Mouse (Mus musculus) G1E (cell line): ENCODE results near the gene Ptprj. TPM values are rescaled to one million over a fixed set of nuclear protein-coding genes. Genes with fewer than 3 reads are reported as not detected.

ENCODE experiments used
- ATAC-seq: 2 replicates; pipeline ENCODE4 v1.8.0; 2016; ENCODE audit warnings: mild to moderate bottlenecking; ENCODE audit not compliant: insufficient number of reproducible peaks, poor library complexity, low FRiP score, severe bottlenecking; ENCODE audit errors: extremely low read depth
- DNase-seq: peaks from one replicate; pipeline ENCODE4 v3.0.0; 2012; ENCODE audit warnings: low spot score
- H3K27me3 ChIP-seq: 2 replicates; pipeline ENCODE4 v1.6.1; 2012; ENCODE audit warnings: mild to moderate bottlenecking, low read length, inconsistent platforms; ENCODE audit not compliant: insufficient read depth
- H3K36me3 ChIP-seq: replicated peaks from 2 replicates; pipeline ENCODE3; 2012; ENCODE audit warnings: mild to moderate bottlenecking, inconsistent platforms
- H3K4me1 ChIP-seq: 2 replicates; pipeline ENCODE4 v1.6.1; 2012; ENCODE audit warnings: low read depth, low read length, inconsistent platforms, mixed read lengths; ENCODE audit not compliant: insufficient read depth
- H3K4me3 ChIP-seq: 2 replicates; pipeline ENCODE4 v1.5.1; 2012; ENCODE audit warnings: low read depth, mild to moderate bottlenecking, inconsistent platforms, low read length, moderate library complexity, mixed read lengths
- H3K9me3 ChIP-seq: replicated peaks from 2 replicates; pipeline ENCODE4 v1.6.1; 2012; ENCODE audit warnings: inconsistent platforms
- CTCF ChIP-seq: IDR thresholded peaks from 2 replicates; pipeline ENCODE4 v1.5.1; 2012; ENCODE audit warnings: low read depth, low read length, inconsistent platforms, mixed read lengths
- GATA1 ChIP-seq: IDR thresholded peaks from 2 replicates; pipeline ENCODE4 v1.6.1; 2012; ENCODE audit warnings: borderline replicate concordance, low read length, inconsistent platforms, mixed read lengths
- GATA2 ChIP-seq: IDR thresholded peaks from 2 replicates; pipeline ENCODE4 v1.6.1; 2012; ENCODE audit warnings: low read depth, low read length, inconsistent platforms, borderline replicate concordance
- POLR2AphosphoS5 ChIP-seq: IDR thresholded peaks from 2 replicates; pipeline ENCODE4 v1.6.1; 2012; ENCODE audit warnings: low read depth, low read length, inconsistent platforms; ENCODE audit not compliant: insufficient replicate concordance
- TAL1 ChIP-seq: conservative IDR thresholded peaks from 2 replicates; pipeline ENCODE4 v1.6.1; 2012; ENCODE audit warnings: low read depth, low read length, inconsistent platforms, mixed read lengths
- polyA plus RNA-seq: library from polyadenylated mRNA; stranded (reverse); fragments of >175 nt; gene quantifications from 2 replicates; pipeline ENCODE4 v1.2.3, GENCODE M21; 2012
- total RNA-seq, 2 experiments: library from RNA; stranded (forward) in 1 of 2; stranded (reverse) in 1 of 2; fragments of 200-1000 nt in 1 of 2; fragments of >200 nt in 1 of 2; fragmentation: Nextera tagmentation in 1 of 2; gene quantifications; 2 replicates each; pipeline ENCODE4 v1.2.3; 2014 to 2017

The Ptprj gene
- total and polyA plus RNA-seq, 3 experiments = 0.02 to 0.44 TPM; not detected in 1

- DNase-seq (no peak), ATAC-seq (no peak)
- H3K9me3 ChIP-seq = no peaks in the 10 kb centered on the region
- no peaks in the 10 kb centered on the region for H3K36me3 ChIP-seq
- peaks cover 24% of the 10 kb centered on the region for H3K4me1 ChIP-seq
- H3K4me3 ChIP-seq = no peak overlapping the region
- no peaks in the 10 kb centered on the region for H3K27me3 ChIP-seq
- TF ChIP-seq POLR2AphosphoS5 = no peak
Observed at GRCm38 (mm10) chr2:90557913-90558312, 22.5 kb downstream of the Ptprj start.

- H3K4me3 ChIP-seq = no peak overlapping the region
- H3K4me1 ChIP-seq = peaks cover 11% of the 10 kb centered on the region
- H3K9me3 ChIP-seq = no peaks in the 10 kb centered on the region
- ATAC-seq (no peak), DNase-seq (no peak)
- no peaks in the 10 kb centered on the region for H3K36me3 ChIP-seq
- peaks cover 5% of the 10 kb centered on the region; the same call in 1 of the 2 replicates for H3K27me3 ChIP-seq
- TF ChIP-seq POLR2AphosphoS5 (no peak), CTCF (no peak), GATA2 (no peak), TAL1 (no peak), GATA1 (no peak)
Observed at GRCm38 (mm10) chr2:90555744-90556143, 24.7 kb downstream of the Ptprj start.

GRCm38 (mm10) chr2:90554806-90555205 is 25.6 kb downstream of the Ptprj start:
- Histone ChIP-seq H3K36me3 (no peaks in the 10 kb centered on the region), H3K9me3 (no peaks in the 10 kb centered on the region), H3K4me1 (peaks cover 4% of the 10 kb centered on the region), H3K4me3 (no peak overlapping the region), H3K27me3 (peaks cover 7% of the 10 kb centered on the region; the same call in 1 of the 2 replicates)
- ATAC-seq = no peak
- DNase-seq = no peak
- TF ChIP-seq TAL1 (no peak), GATA1 (no peak), GATA2 (no peak), CTCF (no peak), POLR2AphosphoS5 (no peak)

GRCm38 (mm10) chr2:90553861-90554260 is 26.6 kb downstream of the Ptprj start:
- no peaks in the 10 kb centered on the region for H3K4me1 ChIP-seq
- DNase-seq (no peak), ATAC-seq (no peak)
- no peak for TF ChIP-seq TAL1
- peaks cover 12% of the 10 kb centered on the region; the same call in 1 of the 2 replicates for H3K27me3 ChIP-seq
- no peaks in the 10 kb centered on the region for H3K36me3 ChIP-seq
- H3K4me3 ChIP-seq = no peak overlapping the region
- no peaks in the 10 kb centered on the region for H3K9me3 ChIP-seq

GRCm38 (mm10) chr2:90550656-90551055 is 29.8 kb downstream of the Ptprj start:
- Histone ChIP-seq H3K4me1 (no peaks in the 10 kb centered on the region), H3K4me3 (no peak overlapping the region), H3K27me3 (peaks cover 12% of the 10 kb centered on the region; the same call in 1 of the 2 replicates), H3K9me3 (no peaks in the 10 kb centered on the region), H3K36me3 (no peaks in the 10 kb centered on the region)
- no peak for ATAC-seq
- no peak for TF ChIP-seq TAL1
- no peak for TF ChIP-seq GATA2
- TF ChIP-seq CTCF = no peak
- TF ChIP-seq POLR2AphosphoS5 = no peak
- no peak for TF ChIP-seq GATA1
- no peak for DNase-seq

- Histone ChIP-seq H3K9me3 (no peaks in the 10 kb centered on the region), H3K36me3 (no peaks in the 10 kb centered on the region), H3K4me1 (no peaks in the 10 kb centered on the region), H3K4me3 (no peak overlapping the region), H3K27me3 (peaks cover 12% of the 10 kb centered on the region; the same call in 1 of the 2 replicates)
- ATAC-seq (no peak), DNase-seq (no peak)
- TF ChIP-seq POLR2AphosphoS5 (no peak), GATA2 (no peak), TAL1 (no peak), GATA1 (no peak), CTCF (no peak)
Observed at GRCm38 (mm10) chr2:90548541-90548940, 31.9 kb downstream of the Ptprj start.

- DNase-seq (no peak), ATAC-seq (no peak)
- Histone ChIP-seq H3K27me3 (peaks cover 12% of the 10 kb centered on the region; the same call in 1 of the 2 replicates), H3K4me3 (no peak overlapping the region), H3K36me3 (no peaks in the 10 kb centered on the region), H3K4me1 (no peaks in the 10 kb centered on the region), H3K9me3 (no peaks in the 10 kb centered on the region)
- TF ChIP-seq GATA1 = no peak
- no peak for TF ChIP-seq GATA2
- TF ChIP-seq TAL1 = no peak
- no peak for TF ChIP-seq CTCF
- TF ChIP-seq POLR2AphosphoS5 = no peak
Observed at GRCm38 (mm10) chr2:90547144-90547609, 33.3 kb downstream of the Ptprj start.
